Mouse (Mus musculus): Measurements from ENCODE around the gene Loxl1.

- TF ChIP-seq CTCF (IDR thresholded peaks at IDR 0.05; ENCODE audit: low read depth) (no peak), EP300 (optimal IDR thresholded peaks at IDR 0.05) (no peak)
These were observed 62.7 kb downstream of the Loxl1 start for GRCm38 (mm10) chr9:58250322-58250721.
